Mouse (Mus musculus) liver, adult 2 months (tissue): ENCODE results near the gene Myo18a.

Experiments
- CTCF ChIP-seq: fragments of 200-500 bp; IDR thresholded peaks from 2 replicates; pipeline ENCODE4 v1.5.1; 2011; ENCODE audit warnings: low read depth, low read length, control low read depth
- POLR2A ChIP-seq: fragments of 200-500 bp; IDR thresholded peaks from 2 replicates; pipeline ENCODE4 v1.6.1; 2011; ENCODE audit warnings: low read length, control low read depth; ENCODE audit not compliant: insufficient read depth; ENCODE audit errors: extremely low read depth

DNA sequence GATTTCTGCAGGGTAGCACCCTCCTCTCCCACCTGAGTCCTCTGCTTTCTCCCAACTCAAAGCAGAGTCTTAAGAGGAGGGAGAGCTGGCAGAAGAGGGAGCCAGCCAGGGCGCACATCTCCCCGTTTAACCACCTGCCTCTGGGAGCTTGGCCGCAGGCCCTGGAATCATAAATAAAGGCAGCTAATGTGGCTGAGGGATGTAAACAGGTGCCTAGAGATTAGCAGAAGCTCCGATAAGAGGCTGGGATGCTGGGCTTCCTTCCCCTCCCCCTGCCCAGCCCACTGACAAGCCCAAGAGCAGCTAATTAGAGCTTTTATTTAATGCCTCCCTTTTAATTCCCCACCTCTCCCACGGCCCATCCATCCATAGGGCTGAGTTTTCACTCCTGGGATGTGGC is 85.1 kb downstream of the Myo18a start:
- TF ChIP-seq CTCF (no peak), POLR2A (no peak)
